Mouse (Mus musculus) forebrain, embryonic 16.5 days (tissue): ENCODE results near the gene Pla2g6. TPM values are rescaled to one million over a fixed set of nuclear protein-coding genes. Genes with fewer than 3 reads are reported as not detected.

Experiments used
- ATAC-seq: fragments of 200-750 bp; cut with Nextera tagmentation; 2 replicates; pipeline ENCODE4 v1.8.0; 2017; ENCODE audit warnings: mild to moderate bottlenecking, moderate library complexity
- H3K27ac ChIP-seq: fragments of 300-500 bp; sonication (generic); 2 replicates; pipeline ENCODE4 v1.5.1; 2014; ENCODE audit warnings: low read length, control low read depth
- H3K27me3 ChIP-seq: fragments of 300-500 bp; sonication (generic); replicated peaks from 2 replicates; pipeline ENCODE4 v1.6.1; 2014; ENCODE audit warnings: low read length; ENCODE audit not compliant: control insufficient read depth, insufficient read depth
- H3K36me3 ChIP-seq: fragments of 300-500 bp; sonication (generic); 2 replicates; pipeline ENCODE4 v1.6.1; 2014; ENCODE audit not compliant: control insufficient read depth, insufficient read depth
- H3K4me1 ChIP-seq: fragments of 300-500 bp; sonication (generic); replicated peaks from 2 replicates; pipeline ENCODE4 v1.6.1; 2014; ENCODE audit warnings: low read length; ENCODE audit not compliant: control insufficient read depth, insufficient read depth
- H3K4me2 ChIP-seq: fragments of 300-500 bp; sonication (generic); 2 replicates; pipeline ENCODE4 v1.6.1; 2014; ENCODE audit warnings: mild to moderate bottlenecking, low read length, control low read depth
- H3K4me3 ChIP-seq: fragments of 300-500 bp; sonication (generic); replicated peaks from 2 replicates; pipeline ENCODE4 v1.5.1; 2014; ENCODE audit warnings: mild to moderate bottlenecking, low read length, control low read depth
- H3K9ac ChIP-seq: fragments of 300-500 bp; sonication (generic); replicated peaks from 2 replicates; pipeline ENCODE4 v1.6.1; 2014; ENCODE audit warnings: low read depth, low read length, control low read depth
- H3K9me3 ChIP-seq: fragments of 300-500 bp; sonication (generic); 2 replicates; pipeline ENCODE4 v1.6.1; 2016; ENCODE audit warnings: low read length; ENCODE audit not compliant: control insufficient read depth
- WGBS: fragments of 180-500 bp; shearing (Covaris S2); extraction: QIAGEN DNeasy Blood & Tissue Kit; methylation state at CpG from one replicate; pipeline ENCODE4 v1.1.7; 2014; 5-methylcytosine and 5-hydroxymethylcytosine counted together
- polyA plus RNA-seq: library from polyadenylated mRNA; unstranded; fragments of >200 nt; fragmentation: Nextera tagmentation; extraction: Ambion mirVana; gene quantifications from 2 replicates; pipeline ENCODE4 v1.2.1, GENCODE M21; 2015

Gene Pla2g6
- polyA plus RNA-seq, 1 experiment from 2014 or later, result 31.0 TPM

DNA sequence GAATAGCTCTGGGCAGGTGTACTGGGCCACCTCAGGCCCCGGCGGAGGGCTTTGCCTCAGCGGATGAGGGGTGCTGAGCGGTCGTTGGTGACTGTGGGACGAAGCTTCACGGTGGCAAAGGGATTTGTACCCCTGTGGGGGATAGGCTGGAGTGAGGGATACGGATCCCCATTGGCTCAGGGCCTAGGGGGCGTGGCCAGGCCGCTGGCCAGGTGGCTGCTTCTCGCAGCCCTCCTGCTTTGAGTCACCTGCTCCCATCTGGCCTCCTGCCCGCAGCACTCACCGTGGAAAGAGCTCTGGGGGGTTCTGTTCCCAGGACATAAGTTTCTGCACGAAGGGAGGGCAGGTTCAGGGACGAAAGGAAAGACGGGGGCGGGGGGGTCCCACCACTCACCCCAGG is 69.7 kb downstream of the Pla2g6 start:
- no peak overlapping the region for H3K27ac ChIP-seq
- ATAC-seq, result no peak
- 28% methylated on average over 17 of the region's 17 CpGs for WGBS
- H3K9me3 ChIP-seq, result no peaks in the 10 kb centered on the region
- H3K4me1 ChIP-seq, result peaks cover 17% of the 10 kb centered on the region
- no peak overlapping the region for H3K4me2 ChIP-seq
- no peak overlapping the region for H3K4me3 ChIP-seq
- H3K9ac ChIP-seq, result no peak overlapping the region
- peaks cover 28% of the 10 kb centered on the region for H3K27me3 ChIP-seq
- no peaks in the 10 kb centered on the region for H3K36me3 ChIP-seq

DNA sequence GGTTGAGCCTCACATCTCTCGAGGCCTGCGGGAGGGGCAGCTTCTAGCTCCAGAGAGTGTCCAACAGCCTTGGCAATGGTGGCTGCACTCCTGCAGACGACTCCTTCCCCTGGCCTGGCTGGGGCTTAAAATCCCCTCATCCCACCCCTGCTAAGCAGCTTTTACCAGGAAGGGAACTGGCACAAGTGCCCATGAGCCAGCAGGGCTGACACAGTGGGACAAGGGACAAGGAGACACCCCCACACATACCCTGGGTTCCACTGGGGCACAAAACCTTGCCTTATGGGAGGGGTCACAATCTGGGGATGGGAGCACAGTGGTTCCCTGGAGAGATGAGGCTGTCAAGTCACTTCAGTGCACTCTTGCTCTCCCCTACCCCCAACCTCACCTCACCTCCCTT is 73.5 kb downstream of the Pla2g6 start, which contains the start of gene Slc16a8:
Slc16a8 (minus strand) TSS at position 101 of the 400 bp plus-strand sequence.
- Histone ChIP-seq H3K27me3 (peaks cover 30% of the 10 kb centered on the region), H3K27ac (no peak within 1 kb of the TSS), H3K9ac (no peak within 1 kb of the TSS), H3K4me1 (peaks cover 10% of the 10 kb centered on the region), H3K4me3 (no peak within 1 kb of the TSS), H3K36me3 (no peaks in the 10 kb centered on the region), H3K4me2 (no peak within 1 kb of the TSS), H3K9me3 (no peaks in the 10 kb centered on the region)
- 15% methylated on average over 3 of the region's 3 CpGs for WGBS
- ATAC-seq, result no peak

GRCm38 (mm10) chr15:79252580-79252979 is 75.6 kb downstream of the Pla2g6 start:
- H3K4me2 ChIP-seq, result peak overlapping the region; percentile 68
- H3K36me3 ChIP-seq, result peaks cover 10% of the 10 kb centered on the region; the same call in 1 of the 2 replicates
- H3K27ac ChIP-seq, result no peak overlapping the region
- peaks cover 10% of the 10 kb centered on the region for H3K4me1 ChIP-seq
- peak overlapping the region; percentile 49 for H3K9ac ChIP-seq
- WGBS, result 32% methylated on average over 24 of the region's 24 CpGs
- ATAC-seq, result no peak
- H3K27me3 ChIP-seq, result peaks cover 30% of the 10 kb centered on the region
- no peaks in the 10 kb centered on the region for H3K9me3 ChIP-seq
- H3K4me3 ChIP-seq, result peak overlapping the region; percentile 35

GRCm38 (mm10) chr15:79251781-79252491 is 76.3 kb downstream of the Pla2g6 start:
- Histone ChIP-seq H3K27ac (no peak overlapping the region), H3K4me2 (peak overlapping the region; percentile 68), H3K27me3 (peaks cover 30% of the 10 kb centered on the region), H3K9ac (peak overlapping the region; percentile 49), H3K4me3 (peak overlapping the region; percentile 35), H3K36me3 (peaks cover 10% of the 10 kb centered on the region; the same call in 1 of the 2 replicates), H3K9me3 (no peaks in the 10 kb centered on the region), H3K4me1 (peaks cover 10% of the 10 kb centered on the region)
- ATAC-seq, result peak; percentile 61
- WGBS, result 2% methylated on average over 61 of the region's 61 CpGs

- 63% methylated on average over 7 of the region's 7 CpGs for WGBS
- peaks cover 30% of the 10 kb centered on the region for H3K27me3 ChIP-seq
- H3K4me1 ChIP-seq, result peaks cover 10% of the 10 kb centered on the region
- no peaks in the 10 kb centered on the region for H3K9me3 ChIP-seq
- no peak for ATAC-seq
- no peak overlapping the region for H3K4me3 ChIP-seq
- H3K9ac ChIP-seq, result no peak overlapping the region
- no peak overlapping the region for H3K27ac ChIP-seq
- no peak overlapping the region for H3K4me2 ChIP-seq
- H3K36me3 ChIP-seq, result peaks cover 15% of the 10 kb centered on the region
Measured at GRCm38 (mm10) chr15:79251168-79251567, 77.0 kb downstream of the Pla2g6 start.

DNA sequence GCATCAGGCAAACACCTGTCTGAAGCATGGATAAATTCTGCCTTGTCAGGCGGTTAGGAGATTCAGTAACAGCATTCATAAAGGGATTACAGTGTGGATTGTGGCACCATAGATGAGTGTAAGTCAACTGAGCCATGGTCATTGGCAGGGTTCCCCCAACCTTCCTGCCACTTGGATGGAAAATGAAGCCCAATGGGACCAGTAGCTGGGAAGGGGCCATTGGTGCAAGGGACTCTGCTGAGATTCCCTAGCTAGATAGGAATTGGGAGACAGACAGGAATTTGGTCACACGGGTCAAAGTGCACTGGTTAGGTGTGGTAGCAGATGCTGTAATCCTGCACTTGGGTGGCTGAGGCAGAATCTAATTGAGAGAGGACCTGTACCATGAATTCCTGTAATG is 78.0 kb downstream of the Pla2g6 start:
- no peak for ATAC-seq
- Histone ChIP-seq H3K4me2 (no peak overlapping the region), H3K4me3 (no peak overlapping the region), H3K9ac (no peak overlapping the region), H3K27me3 (peaks cover 30% of the 10 kb centered on the region), H3K9me3 (no peaks in the 10 kb centered on the region), H3K27ac (no peak overlapping the region), H3K4me1 (peaks cover 10% of the 10 kb centered on the region), H3K36me3 (peaks cover 21% of the 10 kb centered on the region)
- 79% methylated on average over 2 of the region's 2 CpGs for WGBS

- H3K9ac ChIP-seq, result no peak overlapping the region
- no peak for ATAC-seq
- H3K27me3 ChIP-seq, result no peaks in the 10 kb centered on the region
- no peak overlapping the region for H3K4me3 ChIP-seq
- H3K36me3 ChIP-seq, result peaks cover 27% of the 10 kb centered on the region
- H3K4me2 ChIP-seq, result no peak overlapping the region
- peaks cover 18% of the 10 kb centered on the region for H3K4me1 ChIP-seq
- H3K27ac ChIP-seq, result no peak overlapping the region
- H3K9me3 ChIP-seq, result no peaks in the 10 kb centered on the region
- WGBS, result 88% methylated on average over 3 of the region's 3 CpGs
Measured at GRCm38 (mm10) chr15:79245321-79245720, 82.9 kb downstream of the Pla2g6 start.

DNA sequence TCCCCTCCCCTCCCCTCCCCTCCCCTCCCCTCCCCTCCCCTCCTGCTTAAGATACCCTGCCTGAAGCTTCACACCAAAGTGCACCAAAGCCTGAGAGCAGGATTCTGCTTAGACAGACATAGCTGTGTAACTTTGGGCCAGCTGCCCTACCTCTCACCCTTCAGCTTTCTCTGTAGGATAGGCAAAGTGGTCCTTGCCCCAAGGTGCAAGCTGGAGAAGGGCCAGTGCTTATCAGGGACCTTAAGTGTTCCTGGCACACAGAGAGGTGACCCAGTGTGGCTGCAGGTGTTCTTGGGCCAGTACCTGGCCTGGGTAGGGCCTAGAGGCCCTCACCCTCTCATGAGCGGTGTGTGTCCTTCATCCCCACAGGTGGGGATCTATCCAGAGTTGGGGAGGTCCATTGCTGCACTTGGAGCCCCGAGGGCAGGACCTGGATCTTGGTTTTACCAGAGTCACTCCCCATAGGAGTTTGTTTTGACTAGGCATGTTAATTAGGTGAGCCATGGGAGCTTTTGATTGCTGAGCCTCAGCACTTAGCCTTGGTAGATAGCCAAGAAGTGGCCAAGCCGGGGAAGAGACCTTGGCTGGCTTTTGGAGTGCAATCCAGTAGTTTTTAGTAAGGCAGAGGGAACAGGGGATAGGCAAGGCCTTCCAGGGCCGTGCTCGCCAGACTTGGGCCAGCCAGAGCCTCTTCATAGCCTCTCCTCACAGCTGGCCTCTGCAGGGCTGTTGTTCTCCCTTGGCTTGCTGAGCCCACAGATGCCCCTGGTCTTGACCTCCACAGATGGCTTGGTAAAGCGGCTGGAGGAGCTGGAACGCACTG is 83.9 kb downstream of the Pla2g6 start:
- Histone ChIP-seq H3K27me3 (no peaks in the 10 kb centered on the region), H3K9ac (no peak overlapping the region), H3K4me2 (no peak overlapping the region), H3K9me3 (no peaks in the 10 kb centered on the region), H3K4me3 (no peak overlapping the region), H3K4me1 (peaks cover 18% of the 10 kb centered on the region), H3K27ac (peak overlapping the region; percentile 79), H3K36me3 (peaks cover 32% of the 10 kb centered on the region)
- 65% methylated on average over 7 of the region's 7 CpGs for WGBS
- no peak for ATAC-seq

DNA sequence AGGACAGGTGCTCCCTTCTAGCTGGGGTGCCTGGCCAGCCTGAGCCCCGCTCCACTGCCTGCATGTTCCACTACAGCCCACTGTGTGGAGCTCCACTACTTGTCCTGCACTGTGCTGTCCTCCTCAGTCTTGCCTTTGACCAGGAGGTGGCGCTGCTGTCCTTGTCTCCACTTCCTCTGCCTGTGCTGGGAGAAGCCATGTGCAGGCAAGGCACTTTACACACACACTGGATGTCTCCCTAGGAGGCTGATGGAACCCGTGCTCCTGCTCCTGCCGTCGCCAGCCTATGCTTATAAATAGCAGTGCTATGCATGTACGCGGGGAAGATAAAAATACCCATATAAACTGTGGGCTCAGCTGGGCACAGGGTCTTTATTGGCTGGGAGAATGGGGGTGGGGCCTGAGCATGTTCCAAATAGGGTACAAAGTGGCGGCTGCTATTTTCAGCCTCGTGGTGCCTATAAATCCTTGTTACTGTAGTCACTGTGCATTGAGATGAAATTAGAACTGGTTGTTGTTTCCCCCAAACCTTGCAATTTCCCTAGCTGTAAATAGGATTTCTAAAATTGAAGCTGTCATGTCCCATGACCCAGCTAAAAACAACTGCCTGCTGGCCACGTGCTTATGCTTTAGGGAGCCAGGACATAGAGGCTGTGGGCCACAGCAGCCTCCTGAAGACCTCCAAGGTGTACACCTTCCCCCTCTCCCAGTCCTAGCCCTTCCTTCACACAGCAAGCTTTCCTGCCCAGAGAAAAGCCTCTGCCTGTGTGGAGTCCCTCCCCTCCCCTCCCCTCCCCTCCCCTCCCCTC is 84.8 kb downstream of the Pla2g6 start:
- no peaks in the 10 kb centered on the region for H3K9me3 ChIP-seq
- peak; percentile 99 for ATAC-seq
- H3K4me2 ChIP-seq, result peak overlapping the region; percentile 12
- H3K4me3 ChIP-seq, result no peak overlapping the region
- peaks cover 28% of the 10 kb centered on the region for H3K36me3 ChIP-seq
- H3K4me1 ChIP-seq, result peaks cover 18% of the 10 kb centered on the region
- H3K27me3 ChIP-seq, result no peaks in the 10 kb centered on the region
- WGBS, result 10% methylated on average over 10 of the region's 10 CpGs
- peak overlapping the region; percentile 83 for H3K27ac ChIP-seq
- H3K9ac ChIP-seq, result peak overlapping the region; percentile 32; the same call in 1 of the 2 replicates
